Mouse (Mus musculus) WW6 (cell line): ENCODE measurements around the gene Nebl.

Experiments used
- DNase-seq: peaks from one replicate; pipeline ENCODE4 v3.0.0-alpha.2; 2013; ENCODE audit warnings: low read depth, low spot score

Nebl gene

DNA sequence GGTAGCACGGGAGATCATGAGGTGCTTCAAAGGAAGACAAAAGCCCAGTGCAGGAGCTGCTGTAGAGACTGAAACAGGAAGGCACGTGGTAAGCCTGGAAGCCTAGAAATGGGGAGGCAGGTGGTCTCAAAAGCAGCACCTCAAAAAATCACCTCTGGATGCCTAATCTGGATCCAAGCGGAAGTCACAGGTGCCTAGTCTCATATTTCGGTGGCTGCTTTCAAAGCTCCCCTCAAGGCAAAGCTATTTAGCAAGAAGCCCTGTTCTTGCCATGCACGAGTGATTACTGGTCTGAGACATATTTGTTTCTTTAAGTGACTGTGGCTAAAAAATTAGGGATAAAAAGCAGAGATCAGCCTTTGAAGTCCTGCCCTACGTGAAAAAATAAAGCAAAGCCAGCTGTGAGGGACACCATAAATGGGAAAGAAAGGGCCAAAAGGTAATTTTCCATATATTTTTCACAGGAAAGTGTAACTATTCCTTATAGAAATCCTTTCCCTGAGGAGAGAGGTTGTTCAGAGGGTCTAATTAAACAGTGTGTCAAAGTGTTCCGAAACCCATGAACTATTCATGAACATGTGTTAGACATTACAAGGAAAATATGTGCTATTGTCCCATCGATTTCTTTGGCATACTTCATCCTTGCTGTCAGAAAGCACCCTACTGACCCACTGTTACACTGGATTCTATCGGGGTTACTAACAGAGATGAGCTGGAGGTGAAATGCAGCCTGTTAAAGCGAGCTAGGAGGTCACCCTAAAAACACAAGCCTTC lies 206.9 kb downstream of the Nebl start:
- no peak for DNase-seq

DNA sequence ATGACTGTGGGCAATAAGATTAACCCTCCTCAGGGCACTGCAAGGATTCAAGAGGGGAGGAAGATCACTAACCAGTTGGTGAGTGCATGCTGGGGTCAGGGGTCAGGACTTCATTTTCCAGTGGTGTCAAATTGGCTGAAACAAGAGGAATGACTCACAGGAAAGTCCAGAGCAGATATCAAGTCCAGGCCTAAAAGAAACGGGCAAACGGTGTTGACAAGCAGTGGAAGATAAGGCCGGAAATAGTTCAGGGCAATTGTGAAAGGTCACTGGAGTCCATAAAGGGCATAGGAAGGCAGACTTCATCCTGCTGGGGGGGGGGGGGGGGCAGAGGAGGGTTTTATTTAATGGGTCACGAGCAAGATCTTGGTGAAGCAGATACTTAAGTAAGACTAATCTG lies 207.5 kb downstream of the Nebl start:
- DNase-seq, result no peak

- no peak for DNase-seq
These were observed 215.6 kb downstream of the Nebl start for GRCm38 (mm10) chr2:17515686-17516085.

GRCm38 (mm10) chr2:17514765-17515164 lies 216.5 kb downstream of the Nebl start:
- DNase-seq, result no peak

- no peak for DNase-seq
These were observed 221.3 kb downstream of the Nebl start for GRCm38 (mm10) chr2:17509942-17510341.

GRCm38 (mm10) chr2:17507362-17507761 lies 223.9 kb downstream of the Nebl start:
- no peak for DNase-seq

DNA sequence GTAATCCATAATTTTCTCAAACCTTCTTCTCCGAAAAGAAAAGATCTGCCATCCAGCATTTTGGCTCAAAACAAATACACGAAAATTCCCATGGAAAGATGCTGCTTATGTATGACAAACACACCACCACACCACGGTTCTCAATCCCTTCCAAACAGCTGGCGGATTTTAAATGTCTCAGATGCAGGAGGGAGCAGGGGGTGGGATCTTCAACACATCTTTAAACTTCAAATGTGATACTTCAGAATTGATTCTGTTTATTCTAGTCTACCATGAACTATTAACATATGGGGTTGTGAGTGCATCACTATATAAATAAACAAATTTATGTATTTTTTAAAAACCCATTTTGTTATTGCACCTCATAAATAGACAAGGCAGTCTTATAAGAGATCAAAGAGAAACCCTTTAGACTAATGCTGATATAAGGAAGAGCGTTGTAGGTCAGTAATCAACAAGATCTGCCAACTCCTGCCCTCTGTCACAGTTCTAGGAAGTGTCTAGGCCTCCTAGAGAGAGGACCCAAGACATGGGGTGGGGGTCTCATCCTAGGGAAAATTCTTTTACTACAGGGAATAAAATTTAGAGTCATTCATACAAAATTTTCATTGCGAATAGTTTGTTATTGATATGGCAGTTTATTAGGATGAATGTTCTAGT lies 227.0 kb downstream of the Nebl start:
- DNase-seq, result no peak

- DNase-seq, result no peak
These were observed 230.2 kb downstream of the Nebl start for GRCm38 (mm10) chr2:17501075-17501474.

- no peak for DNase-seq
These were observed 265.6 kb downstream of the Nebl start for GRCm38 (mm10) chr2:17465517-17466174.

GRCm38 (mm10) chr2:17460434-17460833 lies 270.8 kb downstream of the Nebl start:
- DNase-seq, result no peak

- no peak for DNase-seq
These were observed 277.6 kb downstream of the Nebl start for GRCm38 (mm10) chr2:17453676-17454075.

DNA sequence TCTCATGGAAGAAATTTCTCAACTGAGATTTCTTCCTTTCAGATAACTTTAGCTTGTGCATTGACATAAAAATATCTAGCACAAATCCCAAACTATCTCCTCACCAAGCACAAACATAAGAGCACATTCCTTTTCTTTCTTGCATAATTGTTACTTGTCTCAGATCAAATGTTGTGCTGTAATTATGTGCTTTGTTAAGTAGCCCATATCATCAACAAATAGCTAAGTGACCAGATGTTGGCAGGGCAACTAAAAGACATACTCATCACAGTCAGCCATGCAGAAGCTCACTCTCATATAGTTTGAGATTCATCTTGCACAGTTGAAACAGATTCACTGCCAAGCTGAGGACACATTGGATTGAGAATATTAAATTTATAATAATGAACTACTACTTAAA lies 282.9 kb downstream of the Nebl start:
- DNase-seq, result no peak

DNA sequence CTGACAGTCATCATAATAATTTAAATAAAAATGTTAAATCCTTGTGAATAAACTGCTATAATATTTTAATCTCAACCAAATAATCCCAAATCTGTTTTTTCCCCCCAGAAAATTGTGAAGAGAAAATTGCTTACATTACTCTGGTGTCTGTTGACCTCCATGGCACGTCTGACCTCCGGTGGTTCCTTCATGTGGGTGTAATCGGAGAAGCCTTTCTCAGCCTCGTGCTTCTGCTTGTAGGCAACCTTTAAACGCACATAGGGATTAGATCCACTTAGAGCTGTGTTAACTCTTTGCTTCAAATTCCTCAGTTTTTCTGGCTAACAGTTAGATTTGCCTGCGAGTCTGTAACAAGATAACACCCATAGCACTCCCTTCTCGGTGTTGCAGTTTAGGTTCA lies 287.7 kb downstream of the Nebl start:
- DNase-seq, result no peak

DNA sequence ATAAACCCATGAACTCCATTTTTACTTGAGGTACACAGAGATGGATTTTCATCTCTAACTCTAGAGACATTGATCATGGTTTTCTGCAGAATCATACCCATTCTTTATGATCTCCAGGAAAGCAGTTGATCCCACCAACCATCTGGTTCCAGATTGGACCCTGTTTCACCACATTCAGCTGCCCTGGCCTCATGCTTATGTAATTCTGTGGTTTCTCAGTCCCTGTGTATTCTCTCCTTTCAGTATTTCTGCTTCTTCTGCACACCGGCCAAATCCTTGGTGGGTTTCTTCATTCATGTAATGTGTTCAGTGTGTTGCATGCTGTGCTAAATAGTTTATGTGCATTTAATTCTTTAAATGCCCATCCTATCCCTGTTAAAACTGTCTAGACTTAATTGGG lies 292.9 kb downstream of the Nebl start:
- DNase-seq, result no peak

- DNase-seq, result no peak
These were observed 294.4 kb downstream of the Nebl start for GRCm38 (mm10) chr2:17436739-17437440.

- no peak for DNase-seq
These were observed 296.0 kb downstream of the Nebl start for GRCm38 (mm10) chr2:17435217-17435616.

DNA sequence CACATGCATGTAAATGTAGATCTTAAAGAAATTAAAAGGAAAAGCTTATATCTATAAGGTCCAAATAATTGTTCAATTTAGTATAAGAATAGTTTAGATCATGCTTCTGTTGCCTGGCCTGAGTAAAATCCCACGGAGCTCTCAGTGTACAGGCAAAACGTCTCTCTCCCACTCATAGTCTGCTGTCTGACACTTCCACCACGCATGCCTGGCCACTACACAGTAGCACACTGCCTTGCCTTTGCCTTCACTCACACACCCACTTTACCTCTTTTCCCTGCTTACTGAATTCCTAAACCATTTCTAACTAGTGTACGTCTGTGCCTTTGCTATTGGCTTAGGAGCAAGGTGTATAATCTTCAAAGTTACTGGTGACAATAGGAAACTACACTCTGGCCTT lies 302.2 kb downstream of the Nebl start:
- DNase-seq, result no peak

DNA sequence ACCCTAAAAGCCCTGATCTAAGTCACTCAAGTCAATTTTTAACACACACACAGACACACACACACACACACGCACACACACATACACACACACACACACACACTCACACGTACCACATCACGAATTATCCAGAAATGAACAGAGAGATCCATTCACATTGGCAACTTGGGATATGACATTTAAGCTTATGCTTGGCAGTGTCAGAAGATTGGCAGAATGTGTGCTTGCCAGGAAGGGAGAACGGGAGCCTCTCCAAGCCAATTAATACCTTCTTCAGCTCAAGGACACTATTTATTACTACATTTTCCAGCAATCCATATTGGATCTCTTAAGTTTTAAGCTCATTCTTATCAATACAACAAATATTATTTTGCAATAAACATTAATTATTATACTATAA lies 303.1 kb downstream of the Nebl start:
- no peak for DNase-seq

DNA sequence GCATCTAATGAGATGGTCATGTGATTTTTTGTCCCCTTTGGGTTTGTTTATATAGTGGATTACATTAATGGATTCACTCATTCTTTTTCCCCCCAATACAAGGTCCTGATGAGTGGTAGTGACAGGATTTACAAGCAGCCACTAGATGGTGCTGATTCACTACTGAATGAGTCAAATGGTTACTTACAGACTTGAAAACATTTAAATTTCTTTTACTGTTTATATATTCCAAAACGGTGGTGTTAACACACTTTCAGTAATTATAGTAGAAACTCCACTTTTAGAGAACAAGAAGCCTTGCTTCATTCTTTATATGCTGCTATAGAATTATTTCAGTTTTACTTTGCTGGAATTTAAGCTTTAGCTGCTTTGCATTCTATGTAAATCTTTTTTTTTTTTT lies 308.3 kb downstream of the Nebl start:
- no peak for DNase-seq

- DNase-seq, result no peak
These were observed 315.9 kb downstream of the Nebl start for GRCm38 (mm10) chr2:17415347-17415746.

DNA sequence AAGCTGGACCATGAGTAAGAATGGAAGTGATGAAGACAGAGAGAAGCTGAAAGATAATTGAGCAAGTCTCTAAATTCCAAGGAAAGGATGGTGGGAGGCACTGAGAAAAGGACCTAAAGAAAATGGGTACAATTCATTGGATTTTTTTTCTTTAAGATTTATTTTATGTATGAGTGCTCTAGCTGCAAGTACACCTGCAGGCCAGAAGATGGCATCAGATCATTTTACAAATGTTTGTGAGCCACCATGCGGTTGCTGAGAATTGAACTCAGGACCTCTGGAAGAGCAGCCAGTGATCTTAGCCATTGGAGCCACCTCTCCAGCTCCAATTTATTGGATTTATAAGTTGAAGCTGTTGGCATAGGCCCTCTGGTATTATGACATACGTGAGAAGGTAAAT lies 316.9 kb downstream of the Nebl start:
- DNase-seq, result no peak
